Mouse (Mus musculus): ENCODE measurements around the gene Diaph2. TPM values are rescaled to one million over a fixed set of nuclear protein-coding genes. Genes with fewer than 3 reads are reported as not detected.
"Not testable (repeated sequence)": the region's sequence is repeated elsewhere in the genome, so short reads cannot be mapped to it uniquely, and the experiment has no call there.

Diaph2 gene
- polyA plus RNA-seq, 1 experiment from 2014 or later: 3.0 TPM

GRCm38 (mm10) chrX:130008210-130008609, 258.7 kb downstream of the Diaph2 start:
- Histone ChIP-seq H3K27me3 (ENCODE audit: control insufficient read depth, insufficient read depth, low read length) (no peaks in the 10 kb centered on the region), H3K4me2 (no peak overlapping the region)
- ATAC-seq (ENCODE audit: low FRiP score): no peak

DNA sequence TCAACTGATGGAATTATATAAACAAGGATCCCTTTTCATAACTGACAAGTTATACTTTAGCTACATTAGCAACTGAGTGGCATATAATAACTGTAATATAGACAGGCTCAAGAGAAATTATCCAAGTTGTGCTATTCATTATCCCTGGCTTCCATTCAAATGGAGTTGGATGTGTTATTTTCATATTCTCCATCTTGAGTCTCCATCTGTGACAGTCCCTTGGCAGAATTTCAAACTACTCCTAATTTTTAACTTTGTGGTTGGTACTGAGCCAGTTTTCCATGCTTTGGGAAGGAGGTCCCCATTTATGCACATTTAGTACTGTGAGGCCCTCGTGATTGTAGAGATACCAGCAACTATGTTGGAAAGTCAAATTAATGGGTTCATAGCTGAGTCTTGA, 270.2 kb downstream of the Diaph2 start:
- ATAC-seq (ENCODE audit: low FRiP score) (no peak), DNase-seq (ENCODE audit: low spot score, missing footprints) (no peak)
- Histone ChIP-seq H3K9me3 (ENCODE audit: control insufficient read depth, low read length) (no peaks in the 10 kb centered on the region), H3K36me3 (ENCODE audit: control insufficient read depth, insufficient read depth, low read length) (no peaks in the 10 kb centered on the region), H3K4me3 (ENCODE audit: low read depth, low read length) (no peak overlapping the region), H3K9ac (ENCODE audit: low read length) (no peak overlapping the region), H3K4me1 (ENCODE audit: control insufficient read depth, insufficient read depth, low read length) (no peaks in the 10 kb centered on the region), H3K27me3 (ENCODE audit: control insufficient read depth, insufficient read depth, low read length) (no peaks in the 10 kb centered on the region), H3K4me2 (no peak overlapping the region), H3K27ac (ENCODE audit: low read depth, low read length) (no peak overlapping the region)
- WGBS: 76% methylated on average over 1 of the region's 1 CpGs

More at GRCm38 (mm10) chrX:130008210-130008609, 258.7 kb downstream of the Diaph2 start:
- Histone ChIP-seq H3K27ac (ENCODE audit: low read depth, low read length) (no peak overlapping the region), H3K36me3 (ENCODE audit: control insufficient read depth, insufficient read depth, low read length) (no peaks in the 10 kb centered on the region), H3K4me3 (ENCODE audit: low read depth, low read length) (no peak overlapping the region), H3K9me3 (ENCODE audit: control insufficient read depth, low read length) (no peaks in the 10 kb centered on the region), H3K9ac (ENCODE audit: low read length) (no peak overlapping the region), H3K4me1 (ENCODE audit: control insufficient read depth, insufficient read depth, low read length) (no peaks in the 10 kb centered on the region)
- DNase-seq (ENCODE audit: low spot score, missing footprints): no peak

DNA sequence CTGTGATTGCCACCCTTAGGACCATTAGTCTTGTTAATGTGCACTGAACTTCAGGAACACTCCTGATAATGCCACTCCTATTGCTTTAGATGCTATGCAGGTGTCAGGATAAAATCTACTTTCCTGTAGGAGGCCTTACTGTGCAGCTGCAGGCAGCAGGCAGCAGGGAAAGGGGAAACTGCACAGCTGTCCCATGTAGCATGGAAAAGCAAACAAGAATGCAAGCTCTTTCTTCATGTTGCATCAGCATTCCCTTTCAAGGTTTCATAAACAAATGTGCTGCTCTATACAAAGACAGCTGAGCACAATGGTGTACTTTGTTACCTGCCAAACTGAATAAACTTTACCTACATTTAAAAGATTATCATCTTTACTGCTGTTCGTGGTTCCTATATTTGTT, 295.0 kb downstream of the Diaph2 start:
- Histone ChIP-seq H3K4me2 (no peak overlapping the region), H3K27ac (ENCODE audit: low read depth, low read length) (no peak overlapping the region), H3K27me3 (ENCODE audit: control insufficient read depth, insufficient read depth, low read length) (no peaks in the 10 kb centered on the region), H3K4me1 (ENCODE audit: control insufficient read depth, insufficient read depth, low read length) (no peaks in the 10 kb centered on the region), H3K9me3 (ENCODE audit: control insufficient read depth, low read length) (no peaks in the 10 kb centered on the region), H3K36me3 (ENCODE audit: control insufficient read depth, insufficient read depth, low read length) (no peaks in the 10 kb centered on the region), H3K4me3 (ENCODE audit: low read depth, low read length) (no peak overlapping the region), H3K9ac (ENCODE audit: low read length) (no peak overlapping the region)
- 79% methylated on average over 1 of the region's 1 CpGs for WGBS
- ATAC-seq (ENCODE audit: low FRiP score) (no peak), DNase-seq (ENCODE audit: low spot score, missing footprints) (no peak)

GRCm38 (mm10) chrX:130149216-130149615, 399.7 kb downstream of the Diaph2 start:
- Histone ChIP-seq H3K4me3 (ENCODE audit: low read depth, low read length) (no peak overlapping the region), H3K9me3 (ENCODE audit: control insufficient read depth, low read length) (no peaks in the 10 kb centered on the region), H3K9ac (ENCODE audit: low read length) (no peak overlapping the region), H3K36me3 (ENCODE audit: control insufficient read depth, insufficient read depth, low read length) (no peaks in the 10 kb centered on the region), H3K4me2 (no peak overlapping the region), H3K27me3 (ENCODE audit: control insufficient read depth, insufficient read depth, low read length) (no peaks in the 10 kb centered on the region), H3K27ac (ENCODE audit: low read depth, low read length) (no peak overlapping the region), H3K4me1 (ENCODE audit: control insufficient read depth, insufficient read depth, low read length) (no peaks in the 10 kb centered on the region)
- ATAC-seq (ENCODE audit: low FRiP score) (no peak), DNase-seq (ENCODE audit: low spot score, missing footprints) (no peak)

GRCm38 (mm10) chrX:130152164-130152563, 402.6 kb downstream of the Diaph2 start:
- Histone ChIP-seq H3K4me3 (ENCODE audit: low read depth, low read length) (no peak overlapping the region), H3K9me3 (ENCODE audit: control insufficient read depth, low read length) (no peaks in the 10 kb centered on the region), H3K36me3 (ENCODE audit: control insufficient read depth, insufficient read depth, low read length) (no peaks in the 10 kb centered on the region), H3K4me1 (ENCODE audit: control insufficient read depth, insufficient read depth, low read length) (no peaks in the 10 kb centered on the region), H3K4me2 (no peak overlapping the region), H3K27ac (ENCODE audit: low read depth, low read length) (no peak overlapping the region), H3K9ac (ENCODE audit: low read length) (no peak overlapping the region), H3K27me3 (ENCODE audit: control insufficient read depth, insufficient read depth, low read length) (no peaks in the 10 kb centered on the region)
- 96% methylated on average over 1 of the region's 1 CpGs for WGBS
- DNase-seq (ENCODE audit: low spot score, missing footprints) (no peak), ATAC-seq (ENCODE audit: low FRiP score) (no peak)

GRCm38 (mm10) chrX:130173126-130173525, 423.6 kb downstream of the Diaph2 start:
- H3K27me3 ChIP-seq (ENCODE audit: control insufficient read depth, insufficient read depth, low read length): no peaks in the 10 kb centered on the region
- no peak overlapping the region for H3K4me3 ChIP-seq (ENCODE audit: low read depth, low read length)
- H3K4me1 ChIP-seq (ENCODE audit: control insufficient read depth, insufficient read depth, low read length): no peaks in the 10 kb centered on the region
- DNase-seq (ENCODE audit: low spot score, missing footprints): no peak
- WGBS: 81% methylated on average over 2 of the region's 2 CpGs
- H3K36me3 ChIP-seq (ENCODE audit: control insufficient read depth, insufficient read depth, low read length): no peaks in the 10 kb centered on the region
- no peak overlapping the region for H3K9ac ChIP-seq (ENCODE audit: low read length)
- ATAC-seq (ENCODE audit: low FRiP score): no peak
- no peaks in the 10 kb centered on the region for H3K9me3 ChIP-seq (ENCODE audit: control insufficient read depth, low read length)
- no peak overlapping the region for H3K4me2 ChIP-seq
- no peak overlapping the region for H3K27ac ChIP-seq (ENCODE audit: low read depth, low read length)

- DNase-seq (ENCODE audit: low spot score, missing footprints): no peak
- no peak overlapping the region for H3K9ac ChIP-seq (ENCODE audit: low read length)
- 83% methylated on average over 1 of the region's 1 CpGs for WGBS
- ATAC-seq (ENCODE audit: low FRiP score): no peak
- H3K27ac ChIP-seq (ENCODE audit: low read depth, low read length): no peak overlapping the region
- H3K4me3 ChIP-seq (ENCODE audit: low read depth, low read length): no peak overlapping the region
- H3K4me2 ChIP-seq: no peak overlapping the region
- H3K27me3 ChIP-seq (ENCODE audit: control insufficient read depth, insufficient read depth, low read length): no peaks in the 10 kb centered on the region
- no peaks in the 10 kb centered on the region for H3K4me1 ChIP-seq (ENCODE audit: control insufficient read depth, insufficient read depth, low read length)
- H3K36me3 ChIP-seq (ENCODE audit: control insufficient read depth, insufficient read depth, low read length): no peaks in the 10 kb centered on the region
- no peaks in the 10 kb centered on the region for H3K9me3 ChIP-seq (ENCODE audit: control insufficient read depth, low read length)
Measured at GRCm38 (mm10) chrX:130187891-130188290, 438.3 kb downstream of the Diaph2 start.

DNA sequence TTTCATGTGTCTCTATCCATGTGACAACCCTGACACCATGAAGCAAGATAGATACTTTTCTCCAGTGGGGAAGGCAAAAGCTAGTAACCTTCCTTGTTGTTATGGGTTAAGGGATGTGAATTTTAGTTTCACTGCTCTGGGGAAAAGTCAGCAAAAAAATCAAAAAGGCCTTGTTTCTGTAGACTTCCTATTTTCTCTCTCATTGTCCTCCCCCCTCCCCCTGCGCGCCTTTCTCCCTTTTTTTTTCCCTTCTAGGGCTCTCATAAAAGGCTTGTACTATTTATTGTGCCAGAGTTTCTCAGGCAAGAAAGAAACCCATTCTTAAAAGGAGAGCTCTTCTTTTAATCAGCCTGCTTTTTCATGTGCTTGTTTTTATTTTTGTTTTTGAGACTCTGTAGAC, 438.9 kb downstream of the Diaph2 start:
- DNase-seq (ENCODE audit: low spot score, missing footprints): no peak
- 82% methylated on average over 2 of the region's 2 CpGs for WGBS

DNA sequence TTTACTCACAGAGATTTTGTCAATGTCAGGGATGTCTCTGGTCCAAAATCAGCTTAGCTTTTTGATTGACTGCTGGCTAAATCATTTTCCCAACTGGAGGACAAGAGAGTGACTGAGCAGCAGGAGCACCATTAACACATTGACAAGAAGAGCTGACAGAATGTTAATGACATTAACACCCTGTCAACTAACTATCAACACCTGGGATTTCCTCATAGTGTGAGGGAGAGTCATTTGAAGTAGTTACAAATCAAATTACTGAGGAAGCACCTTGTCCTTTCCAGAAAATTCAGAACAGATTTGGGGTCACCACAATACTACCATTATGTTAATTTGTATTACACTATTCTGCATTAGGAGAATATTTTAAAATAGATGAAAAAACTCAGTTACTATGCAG, 439.7 kb downstream of the Diaph2 start:
- Histone ChIP-seq H3K4me3 (ENCODE audit: low read depth, low read length) (no peak overlapping the region), H3K9me3 (ENCODE audit: control insufficient read depth, low read length) (no peaks in the 10 kb centered on the region), H3K36me3 (ENCODE audit: control insufficient read depth, insufficient read depth, low read length) (no peaks in the 10 kb centered on the region), H3K4me2 (no peak overlapping the region), H3K4me1 (ENCODE audit: control insufficient read depth, insufficient read depth, low read length) (no peaks in the 10 kb centered on the region), H3K27ac (ENCODE audit: low read depth, low read length) (no peak overlapping the region), H3K9ac (ENCODE audit: low read length) (no peak overlapping the region), H3K27me3 (ENCODE audit: control insufficient read depth, insufficient read depth, low read length) (no peaks in the 10 kb centered on the region)
- DNase-seq (ENCODE audit: low spot score, missing footprints): no peak
- no peak for ATAC-seq (ENCODE audit: low FRiP score)

More for the DNA sequence above, 438.9 kb downstream of the Diaph2 start:
- Histone ChIP-seq H3K9me3 (ENCODE audit: control insufficient read depth, low read length) (no peaks in the 10 kb centered on the region), H3K27ac (ENCODE audit: low read depth, low read length) (no peak overlapping the region), H3K36me3 (ENCODE audit: control insufficient read depth, insufficient read depth, low read length) (no peaks in the 10 kb centered on the region), H3K9ac (ENCODE audit: low read length) (no peak overlapping the region), H3K4me2 (no peak overlapping the region), H3K27me3 (ENCODE audit: control insufficient read depth, insufficient read depth, low read length) (no peaks in the 10 kb centered on the region), H3K4me1 (ENCODE audit: control insufficient read depth, insufficient read depth, low read length) (no peaks in the 10 kb centered on the region), H3K4me3 (ENCODE audit: low read depth, low read length) (no peak overlapping the region)
- no peak for ATAC-seq (ENCODE audit: low FRiP score)

DNA sequence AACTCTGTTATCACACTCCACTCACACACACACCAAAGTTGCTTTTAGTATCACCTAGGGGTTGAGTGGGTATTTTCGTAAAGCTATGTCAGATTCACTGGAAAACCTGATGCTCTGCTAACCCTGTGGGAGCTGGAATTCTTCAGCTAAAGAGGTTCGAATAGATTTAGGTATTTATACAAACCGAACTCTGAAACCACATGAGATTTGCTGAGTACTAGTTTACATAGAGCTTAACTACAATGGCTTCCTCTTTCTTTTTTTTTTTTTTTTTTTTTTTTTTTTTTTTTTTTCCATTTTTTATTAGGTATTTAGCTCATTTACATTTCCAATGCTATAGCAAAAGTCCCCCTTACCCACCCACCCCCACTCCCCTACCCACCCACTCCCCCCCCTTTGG, 447.9 kb downstream of the Diaph2 start:
- H3K36me3 ChIP-seq (ENCODE audit: control insufficient read depth, insufficient read depth, low read length); ATAC-seq (ENCODE audit: low FRiP score); H3K9me3 ChIP-seq (ENCODE audit: control insufficient read depth, low read length); H3K27ac ChIP-seq (ENCODE audit: low read depth, low read length); H3K4me3 ChIP-seq (ENCODE audit: low read depth, low read length); H3K27me3 ChIP-seq (ENCODE audit: control insufficient read depth, insufficient read depth, low read length); H3K4me2 ChIP-seq; H3K9ac ChIP-seq (ENCODE audit: low read length); DNase-seq (ENCODE audit: low spot score, missing footprints); H3K4me1 ChIP-seq (ENCODE audit: control insufficient read depth, insufficient read depth, low read length): not testable (repeated sequence)
- 90% methylated on average over 3 of the region's 3 CpGs for WGBS
